Mouse (Mus musculus) T-cell, adult 66 days (primary cell): ENCODE data around the gene Dcxr. TPM values are rescaled to one million over a fixed set of nuclear protein-coding genes. Genes with fewer than 3 reads are reported as not detected.

Experiments used
- total RNA-seq, 2 experiments: library from RNA; stranded (reverse); gene quantifications; 3 replicates in 1 of 2; 4 replicates in 1 of 2; pipeline ENCODE4 v1.2.4; 2023

Dcxr gene
- under 1 TPM in 1 of 2 experiments, not detected in 1; 0.89 TPM for total RNA-seq

DNA sequence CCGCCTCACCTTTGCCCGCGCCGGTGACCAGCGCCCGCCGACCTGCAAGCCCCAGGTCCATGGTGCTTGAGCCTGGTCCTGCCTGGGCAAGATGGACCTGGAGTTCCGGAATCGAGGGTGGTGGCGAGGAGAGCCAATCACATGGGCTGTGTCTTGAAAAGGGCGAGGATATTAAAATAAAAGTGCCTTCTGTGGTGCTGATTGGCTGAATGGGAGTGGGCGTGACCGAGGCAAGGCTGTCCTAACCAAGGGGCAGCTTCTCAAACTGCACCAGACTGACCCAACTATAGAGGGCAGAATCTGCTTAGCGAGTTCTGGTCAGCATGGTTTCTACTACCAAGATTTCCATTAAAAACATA, at the start of gene Dcxr:
Gene Dcxr (minus strand): TSS at position 113 of the 359 bp plus-strand sequence.

DNA sequence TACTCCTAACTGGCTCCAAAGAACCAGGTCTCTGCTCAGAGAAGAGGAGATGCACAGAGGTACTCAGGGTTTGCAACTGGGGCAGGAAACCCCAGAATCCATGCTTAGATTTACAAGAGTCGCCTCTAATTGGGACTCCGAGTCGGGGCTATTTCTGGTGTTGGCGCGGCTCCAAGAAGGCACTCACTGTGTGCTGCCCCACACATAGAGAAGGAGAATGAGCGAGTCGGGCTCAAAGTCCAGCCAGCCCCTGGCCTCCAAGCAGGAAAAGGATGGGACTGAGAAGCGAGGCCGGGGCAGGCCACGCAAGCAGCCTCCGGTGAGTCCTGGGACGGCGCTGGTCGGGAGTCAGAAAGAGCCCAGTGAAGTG, 35.6 kb upstream of the Dcxr start, which contains the start of gene Hmga1b:
Gene Hmga1b (plus strand): TSS at position 123 of the 370 bp plus-strand sequence.

DNA sequence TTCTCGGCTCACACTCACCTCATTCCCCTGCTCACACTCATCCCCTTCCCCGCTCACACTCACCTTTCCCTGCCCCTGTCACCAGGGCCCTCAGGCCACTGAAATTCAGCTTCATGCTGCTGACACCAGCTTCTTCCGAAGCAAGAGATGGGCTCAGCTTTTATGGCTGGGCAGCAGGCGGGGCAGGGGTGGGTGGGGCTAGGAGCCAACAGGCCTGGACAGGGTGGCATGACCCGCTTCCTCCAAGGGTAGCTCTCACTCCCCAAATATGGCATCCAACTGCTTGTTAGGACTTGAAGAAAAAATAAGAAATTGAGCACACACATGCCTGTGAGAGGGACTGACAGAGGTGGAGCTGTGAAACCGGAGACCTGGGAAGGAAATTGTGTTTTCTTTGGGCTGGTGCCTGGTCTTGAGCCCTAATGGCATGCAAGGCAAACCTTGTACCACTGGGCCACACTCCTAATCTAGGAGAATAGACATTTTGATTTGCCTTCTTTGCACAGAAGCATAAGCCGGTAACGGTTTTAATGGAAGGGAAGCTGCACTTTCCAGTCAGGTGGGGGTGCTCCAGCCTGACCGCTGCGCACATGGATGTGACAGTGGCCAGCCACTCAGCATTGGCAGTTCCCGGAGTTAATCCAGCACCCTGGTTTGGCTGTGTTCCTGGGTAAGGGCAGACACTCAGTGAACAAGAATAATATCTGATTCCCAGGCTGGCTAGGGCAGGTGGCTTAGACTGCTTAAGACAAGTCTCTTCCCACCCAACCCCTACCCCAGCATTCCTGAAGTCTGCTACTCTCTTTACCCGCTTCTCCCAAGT, 5.0 kb upstream of the Dcxr start, which contains the start of gene Cbr2:
Gene Cbr2 (minus strand): TSS at position 257 of the 823 bp plus-strand sequence.

DNA sequence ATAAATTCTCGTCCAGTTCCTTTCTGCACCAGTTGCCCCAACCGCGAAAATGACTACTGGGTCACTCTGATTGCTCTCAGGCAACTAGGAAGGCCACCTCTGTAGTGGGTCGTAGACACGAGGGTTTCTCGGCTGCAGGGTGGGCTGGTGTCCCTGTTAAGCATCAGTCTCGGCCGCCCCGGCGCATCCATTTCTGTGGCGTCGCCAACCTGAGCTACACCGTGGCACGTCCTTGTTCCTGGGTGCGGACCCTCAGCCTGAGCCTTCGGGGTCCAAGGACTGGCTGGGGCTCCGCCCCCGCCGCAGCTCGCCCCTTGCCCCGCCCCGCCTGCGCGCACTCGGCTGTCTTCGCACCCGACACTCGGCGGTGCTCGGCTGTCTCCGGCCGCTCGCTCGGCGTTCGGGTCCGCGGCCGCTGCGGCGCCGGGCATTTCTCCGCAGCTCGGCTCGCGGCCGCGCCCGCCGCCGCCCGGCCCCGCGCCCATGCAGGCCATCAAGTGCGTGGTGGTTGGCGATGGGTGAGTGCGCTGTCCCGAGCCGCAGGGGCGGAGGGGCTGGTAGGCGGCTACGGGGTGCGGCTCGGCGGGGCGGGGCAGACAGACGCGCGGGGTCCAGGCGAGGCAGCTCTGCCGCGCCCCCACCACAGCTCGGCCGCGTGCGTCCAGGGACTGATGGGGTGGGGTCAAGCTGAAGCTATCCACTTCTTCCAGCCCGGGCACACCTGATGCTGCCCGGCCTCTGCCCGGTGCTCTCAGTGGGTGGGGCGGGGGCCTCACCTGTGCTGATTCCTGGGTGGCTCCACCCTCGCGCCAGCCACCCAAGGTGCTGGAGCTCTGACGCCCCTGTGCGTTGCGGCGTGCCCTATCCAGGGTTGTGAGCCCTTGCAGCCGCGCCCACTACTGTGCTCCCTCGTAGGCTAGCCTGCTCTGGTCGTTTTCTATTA, 5.7 kb downstream of the Dcxr start, which contains the start of gene Rac3:
Gene Rac3 (plus strand): TSS at position 347 of the 943 bp plus-strand sequence.

DNA sequence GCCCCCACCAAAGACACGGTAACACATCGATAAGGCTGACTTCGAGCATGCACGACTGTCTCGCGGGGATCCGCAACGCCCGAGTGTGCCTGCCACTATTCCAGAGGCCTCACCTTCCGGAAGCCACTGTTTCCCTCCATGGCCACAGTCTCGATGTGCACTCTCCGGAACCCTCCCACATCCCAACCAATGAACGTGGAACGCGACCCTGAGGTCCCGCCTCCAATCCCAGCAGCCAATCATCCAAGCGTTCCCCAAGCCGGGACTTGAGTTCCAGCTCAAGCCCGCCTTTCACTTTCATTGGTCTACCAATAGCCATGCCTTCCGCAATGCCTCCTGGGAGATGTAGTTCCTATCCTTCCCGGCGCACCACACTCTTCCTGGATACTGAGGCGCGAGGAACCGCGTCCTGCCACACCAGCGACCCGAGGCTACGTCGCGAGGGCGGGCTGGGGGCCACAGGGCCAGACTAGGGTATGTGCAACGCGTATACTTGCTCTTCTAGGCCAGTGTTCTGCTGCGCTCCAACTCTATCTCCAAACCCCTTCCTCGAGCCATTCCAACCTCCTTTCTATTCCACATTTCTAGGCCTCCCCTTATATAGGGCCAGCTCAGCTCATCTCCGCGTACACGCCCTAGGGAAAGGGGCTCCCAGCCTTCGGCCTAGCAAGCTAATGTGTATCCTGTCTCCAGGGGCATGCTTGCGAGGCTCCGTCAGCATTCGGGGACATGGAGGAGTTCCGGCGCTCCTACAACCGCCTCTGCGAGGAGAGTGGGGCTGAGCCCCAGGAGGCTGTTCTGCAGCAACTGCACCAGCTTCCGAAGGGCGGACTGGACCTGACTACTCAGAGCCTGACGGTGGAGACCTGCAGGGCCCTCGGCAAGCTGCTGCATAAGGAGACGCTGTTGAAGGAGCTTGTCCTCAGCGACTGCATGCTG, 13.2 kb downstream of the Dcxr start, which contains the start of the genes Cenpx and Lrrc45:
Gene Cenpx (minus strand): TSS at position 159 of the 939 bp plus-strand sequence.
Gene Lrrc45 (plus strand): TSS at position 346 of the 939 bp plus-strand sequence.

Other genes starting within 250 kb of the Dcxr start
- gene Mrpl12, start 242.7 kb downstream of the Dcxr start, total RNA-seq: 10 to 100 TPM; 39.9 to 42.8 TPM
- gene Slc25a10, start 235.4 kb downstream of the Dcxr start, total RNA-seq: 10 to 100 TPM; 11.3 to 13.5 TPM
- gene Gcgr, start 196.6 kb downstream of the Dcxr start, total RNA-seq: not detected
- 10 to 100 TPM; 41.4 to 41.6 TPM for gene Mcrip1, start 177.6 kb downstream of the Dcxr start, total RNA-seq
- gene Ppp1r27, start 176.1 kb downstream of the Dcxr start, total RNA-seq: not detected
- 100 to 1,000 TPM; 159 to 168 TPM for gene P4hb, start 154.0 kb downstream of the Dcxr start, total RNA-seq
- gene Arhgdia, start 145.7 kb downstream of the Dcxr start, total RNA-seq: 100 to 1,000 TPM; 410 to 436 TPM
- gene Alyref, start 128.9 kb downstream of the Dcxr start, total RNA-seq: 100 to 1,000 TPM; 112 to 138 TPM
- gene Anapc11, start 128.9 kb downstream of the Dcxr start, total RNA-seq: 10 to 100 TPM; 80.1 to 83.9 TPM
- gene Npb, start 118.8 kb downstream of the Dcxr start, total RNA-seq: 1 to 10 TPM; 2.4 to 4.5 TPM
- gene Pcyt2, start 109.3 kb downstream of the Dcxr start, total RNA-seq: 100 to 1,000 TPM; 131 to 143 TPM
- 100 to 1,000 TPM; 132 to 138 TPM for gene Sirt7, start 102.0 kb downstream of the Dcxr start, total RNA-seq
- 10 to 100 TPM; 26.8 to 34.7 TPM for gene Mafg, start 93.7 kb downstream of the Dcxr start, total RNA-seq
- gene Pycr1, start 83.5 kb downstream of the Dcxr start, total RNA-seq: 1 to 10 TPM; 1.8 to 2.8 TPM
- gene Myadml2, start 79.1 kb downstream of the Dcxr start, total RNA-seq: not detected
- gene Notum, start 66.1 kb downstream of the Dcxr start, total RNA-seq: not detected
- gene Aspscr1, start 54.3 kb downstream of the Dcxr start, total RNA-seq: 100 to 1,000 TPM; 100 to 106 TPM
- 10 to 100 TPM; 32.7 to 35.1 TPM for gene Cenpx, start 13.5 kb downstream of the Dcxr start, total RNA-seq
- 10 to 100 TPM; 32.4 to 37.7 TPM for gene Lrrc45, start 13.4 kb downstream of the Dcxr start, total RNA-seq
- 1 to 10 TPM in 1 of 2 experiments, not detected in 1; 1.4 TPM for gene Rac3, start 5.8 kb downstream of the Dcxr start, total RNA-seq
- not detected for gene Cbr2, start 4.8 kb upstream of the Dcxr start, total RNA-seq
- gene Hmga1b, start 35.5 kb upstream of the Dcxr start, total RNA-seq: 10 to 100 TPM; 25.4 to 31.0 TPM
- 10 to 100 TPM; 16.4 to 16.7 TPM for gene Rfng, start 56.9 kb upstream of the Dcxr start, total RNA-seq
- 10 to 100 TPM; 73.1 to 93.6 TPM for gene Gps1, start 57.0 kb upstream of the Dcxr start, total RNA-seq
- gene Dus1l, start 69.1 kb upstream of the Dcxr start, total RNA-seq: 10 to 100 TPM; 53.5 to 62.9 TPM
- gene Fasn, start 97.3 kb upstream of the Dcxr start, total RNA-seq: 100 to 1,000 TPM; 154 to 171 TPM
- gene Ccdc57, start 205.6 kb upstream of the Dcxr start, total RNA-seq: under 1 TPM; 0.39 to 0.84 TPM
- 1 to 10 TPM; 1.9 to 7.6 TPM for gene Slc16a3, start 221.2 kb upstream of the Dcxr start, total RNA-seq